Mouse (Mus musculus) adrenal gland, postnatal 14 days (tissue): ENCODE results near the gene Gdpd5. TPM values are rescaled to one million over a fixed set of nuclear protein-coding genes. Genes with fewer than 3 reads are reported as not detected.

ENCODE experiments used
- DNase-seq: peaks from one replicate; pipeline ENCODE4 v3.0.0; 2021; ENCODE audit warnings: mixed read lengths
- long read RNA-seq, 2 experiments: library from polyadenylated mRNA; stranded (forward); transcript quantifications; one replicate each; pipeline ENCODE4 v2.0.0; 2021
- total RNA-seq: library from RNA; stranded (reverse); gene quantifications from 2 replicates; pipeline ENCODE4 v1.2.3, GENCODE M21; 2021

Gdpd5 gene
- total RNA-seq, result 10.9 and 11.0 TPM in 2 replicates
- long read RNA-seq, experiment 1, full-length matches to known transcripts, result 7 of 20 reads
- long read RNA-seq, experiment 1, partial matches to known transcripts, result 4 of 20 reads
- long read RNA-seq, experiment 1, other reads (novel, unspliced or antisense), result 9 of 20 reads
- long read RNA-seq, experiment 2, full-length matches to known transcripts, result 12 of 24 reads
- long read RNA-seq, experiment 2, partial matches to known transcripts, result 3 of 24 reads
- long read RNA-seq, experiment 2, other reads (novel, unspliced or antisense), result 9 of 24 reads

GRCm38 (mm10) chr7:99381214-99382087, at the start of gene Gdpd5:
Gene Gdpd5 (plus strand): TSS chr7:99381414.
- peak; percentile 100 for DNase-seq

GRCm38 (mm10) chr7:99332774-99333480, 48.3 kb upstream of the Gdpd5 start:
- peak; percentile 93 for DNase-seq

GRCm38 (mm10) chr7:99340736-99341135, 40.5 kb upstream of the Gdpd5 start:
- DNase-seq, result no peak

- DNase-seq, result no peak
Observed at GRCm38 (mm10) chr7:99343577-99343976, 37.6 kb upstream of the Gdpd5 start.

GRCm38 (mm10) chr7:99347268-99347667, 33.9 kb upstream of the Gdpd5 start:
- no peak for DNase-seq

GRCm38 (mm10) chr7:99348883-99349282, 32.3 kb upstream of the Gdpd5 start:
- no peak for DNase-seq

- DNase-seq, result no peak
Observed at GRCm38 (mm10) chr7:99349782-99350720, 31.2 kb upstream of the Gdpd5 start.

- DNase-seq, result peak; percentile 59
Observed at GRCm38 (mm10) chr7:99351104-99351801, 30.0 kb upstream of the Gdpd5 start.

- DNase-seq, result peak; percentile 61
Observed at GRCm38 (mm10) chr7:99351802-99352517, 29.3 kb upstream of the Gdpd5 start.

GRCm38 (mm10) chr7:99352526-99353400, 28.5 kb upstream of the Gdpd5 start, which contains the start of gene Serpinh1:
Gene Serpinh1 (minus strand): TSS chr7:99353239.
- peak; percentile 93 for DNase-seq

- peak; percentile 89 for DNase-seq
Observed at GRCm38 (mm10) chr7:99355731-99356131, 25.5 kb upstream of the Gdpd5 start.

- DNase-seq, result peak; percentile 73
Observed at GRCm38 (mm10) chr7:99356244-99356930, 24.8 kb upstream of the Gdpd5 start.

GRCm38 (mm10) chr7:99357201-99357600, 24.0 kb upstream of the Gdpd5 start:
- peak; percentile 92 for DNase-seq

GRCm38 (mm10) chr7:99358371-99358770, 22.8 kb upstream of the Gdpd5 start:
- no peak for DNase-seq

GRCm38 (mm10) chr7:99360021-99360802, 21.0 kb upstream of the Gdpd5 start:
- DNase-seq, result peak; percentile 81

GRCm38 (mm10) chr7:99360803-99361414, 20.3 kb upstream of the Gdpd5 start:
- no peak for DNase-seq

GRCm38 (mm10) chr7:99362137-99362536, 19.1 kb upstream of the Gdpd5 start:
- no peak for DNase-seq
